Mouse (Mus musculus) liver, embryonic 16.5 days (tissue): ENCODE measurements around the gene Rufy1. TPM values are rescaled to one million over a fixed set of nuclear protein-coding genes. Genes with fewer than 3 reads are reported as not detected.
A peak's percentile ranks its signal among the peaks of the same experiment; 100 is the strongest.

Experiments
- ATAC-seq: fragments of 200-750 bp; cut with Nextera tagmentation; 2 replicates; pipeline ENCODE4 v1.8.0; 2017; ENCODE audit warnings: low read depth, mild to moderate bottlenecking, moderate number of reproducible peaks, moderate library complexity
- H3K27ac ChIP-seq: fragments of 300-500 bp; sonication (generic); 2 replicates; pipeline ENCODE4 v1.5.1; 2014; ENCODE audit warnings: mild to moderate bottlenecking, low read length
- H3K27me3 ChIP-seq: fragments of 300-500 bp; sonication (generic); 2 replicates; pipeline ENCODE4 v1.6.1; 2014; ENCODE audit warnings: low read depth, low read length, mixed read lengths; ENCODE audit not compliant: control insufficient read depth, insufficient read depth
- H3K36me3 ChIP-seq: fragments of 300-500 bp; sonication (generic); 2 replicates; pipeline ENCODE4 v1.6.1; 2014; ENCODE audit warnings: mild to moderate bottlenecking; ENCODE audit not compliant: control insufficient read depth, insufficient read depth
- H3K4me1 ChIP-seq: fragments of 300-500 bp; sonication (generic); 2 replicates; pipeline ENCODE4 v1.6.1; 2014; ENCODE audit warnings: low read depth, low read length, mixed read lengths; ENCODE audit not compliant: control insufficient read depth
- H3K4me2 ChIP-seq: fragments of 300-500 bp; sonication (generic); 2 replicates; pipeline ENCODE4 v1.6.1; 2014; ENCODE audit warnings: low read depth, low read length, mixed read lengths
- H3K4me3 ChIP-seq: fragments of 300-500 bp; sonication (generic); 2 replicates; pipeline ENCODE4 v1.5.1; 2014; ENCODE audit warnings: low read depth, mild to moderate bottlenecking, low read length
- H3K9ac ChIP-seq: fragments of 300-500 bp; sonication (generic); 2 replicates; pipeline ENCODE4 v1.6.1; 2014; ENCODE audit warnings: low read depth, low read length
- H3K9me3 ChIP-seq: fragments of 300-500 bp; sonication (generic); replicated peaks from 2 replicates; pipeline ENCODE4 v1.6.1; 2016; ENCODE audit warnings: low read length; ENCODE audit not compliant: control insufficient read depth
- WGBS: fragments of 180-500 bp; shearing (Covaris S2); extraction: QIAGEN DNeasy Blood & Tissue Kit; methylation state at CpG from one replicate; pipeline ENCODE4 v1.1.7; 2014; ENCODE audit not compliant: insufficient replicate concordance; 5-methylcytosine and 5-hydroxymethylcytosine counted together
- polyA plus RNA-seq: library from polyadenylated mRNA; unstranded; fragments of >200 nt; fragmentation: Nextera tagmentation; extraction: Ambion mirVana; gene quantifications from 2 replicates; pipeline ENCODE4 v1.2.1, GENCODE M21; 2015

Gene Rufy1
- polyA plus RNA-seq: 6.0 and 8.4 TPM in 2 replicates

- under 1% methylated on average over 65 of the region's 90 CpGs for WGBS
- Histone ChIP-seq H3K4me1 (peaks cover 14% of the 10 kb centered on the region), H3K4me2 (peak within 1 kb of the TSS; percentile 93), H3K27ac (peak within 1 kb of the TSS; percentile 82), H3K9ac (peak within 1 kb of the TSS; percentile 92), H3K4me3 (peak within 1 kb of the TSS; percentile 88), H3K9me3 (no peaks in the 10 kb centered on the region), H3K36me3 (no peaks in the 10 kb centered on the region), H3K27me3 (no peaks in the 10 kb centered on the region)
- ATAC-seq: peak; percentile 87
Measured at GRCm38 (mm10) chr11:50430277-50431133, at the start of gene Rufy1. Gene Rufy1 (minus strand): TSS chr11:50431125.

GRCm38 (mm10) chr11:50478072-50478471, 47.1 kb upstream of the Rufy1 start:
- no peaks in the 10 kb centered on the region for H3K9me3 ChIP-seq
- WGBS: 68% methylated on average over 2 of the region's 2 CpGs
- no peaks in the 10 kb centered on the region for H3K27me3 ChIP-seq
- H3K9ac ChIP-seq: no peak overlapping the region
- no peak overlapping the region for H3K4me3 ChIP-seq
- H3K27ac ChIP-seq: no peak overlapping the region
- ATAC-seq: no peak
- no peaks in the 10 kb centered on the region for H3K36me3 ChIP-seq
- H3K4me1 ChIP-seq: no peaks in the 10 kb centered on the region
- H3K4me2 ChIP-seq: no peak overlapping the region

GRCm38 (mm10) chr11:50477486-50478070, 46.7 kb upstream of the Rufy1 start:
- WGBS: 62% methylated on average over 11 of the region's 11 CpGs
- no peak for ATAC-seq
- H3K9me3 ChIP-seq: no peaks in the 10 kb centered on the region
- H3K27me3 ChIP-seq: no peaks in the 10 kb centered on the region
- no peak overlapping the region for H3K4me2 ChIP-seq
- H3K27ac ChIP-seq: no peak overlapping the region
- no peaks in the 10 kb centered on the region for H3K36me3 ChIP-seq
- no peak overlapping the region for H3K9ac ChIP-seq
- H3K4me3 ChIP-seq: no peak overlapping the region
- no peaks in the 10 kb centered on the region for H3K4me1 ChIP-seq

- Histone ChIP-seq H3K9ac (no peak overlapping the region), H3K4me3 (no peak overlapping the region), H3K4me1 (no peaks in the 10 kb centered on the region), H3K9me3 (no peaks in the 10 kb centered on the region), H3K4me2 (no peak overlapping the region), H3K27ac (no peak overlapping the region), H3K36me3 (no peaks in the 10 kb centered on the region), H3K27me3 (no peaks in the 10 kb centered on the region)
- WGBS: 54% methylated on average over 6 of the region's 6 CpGs
- ATAC-seq: no peak
Measured at GRCm38 (mm10) chr11:50476971-50477370, 46.0 kb upstream of the Rufy1 start.

- no peak overlapping the region for H3K4me2 ChIP-seq
- H3K9ac ChIP-seq: no peak overlapping the region
- no peak overlapping the region for H3K27ac ChIP-seq
- H3K4me3 ChIP-seq: no peak overlapping the region
- H3K4me1 ChIP-seq: no peaks in the 10 kb centered on the region
- H3K9me3 ChIP-seq: no peaks in the 10 kb centered on the region
- no peak for ATAC-seq
- no peaks in the 10 kb centered on the region for H3K27me3 ChIP-seq
- WGBS: 30% methylated on average over 1 of the region's 1 CpGs
- no peaks in the 10 kb centered on the region for H3K36me3 ChIP-seq
Measured at GRCm38 (mm10) chr11:50473933-50474332, 43.0 kb upstream of the Rufy1 start.

GRCm38 (mm10) chr11:50472161-50472939, 41.4 kb upstream of the Rufy1 start:
- Histone ChIP-seq H3K4me3 (no peak overlapping the region), H3K9ac (no peak overlapping the region), H3K36me3 (no peaks in the 10 kb centered on the region), H3K9me3 (no peaks in the 10 kb centered on the region), H3K4me2 (no peak overlapping the region), H3K4me1 (no peaks in the 10 kb centered on the region), H3K27ac (no peak overlapping the region), H3K27me3 (no peaks in the 10 kb centered on the region)
- 73% methylated on average over 11 of the region's 11 CpGs for WGBS
- no peak for ATAC-seq

- no peaks in the 10 kb centered on the region for H3K9me3 ChIP-seq
- ATAC-seq: no peak
- H3K27ac ChIP-seq: no peak overlapping the region
- H3K9ac ChIP-seq: no peak overlapping the region
- no peak overlapping the region for H3K4me3 ChIP-seq
- H3K27me3 ChIP-seq: peaks cover 3% of the 10 kb centered on the region; the same call in 1 of the 2 replicates
- H3K36me3 ChIP-seq: no peaks in the 10 kb centered on the region
- H3K4me1 ChIP-seq: no peaks in the 10 kb centered on the region
- no peak overlapping the region for H3K4me2 ChIP-seq
- WGBS: 60% methylated on average over 7 of the region's 7 CpGs
Measured at GRCm38 (mm10) chr11:50461481-50461880, 30.6 kb upstream of the Rufy1 start.

GRCm38 (mm10) chr11:50459250-50459649, 28.3 kb upstream of the Rufy1 start:
- no peak for ATAC-seq
- H3K4me3 ChIP-seq: no peak overlapping the region
- no peaks in the 10 kb centered on the region for H3K36me3 ChIP-seq
- H3K9me3 ChIP-seq: no peaks in the 10 kb centered on the region
- no peak overlapping the region for H3K4me2 ChIP-seq
- H3K27me3 ChIP-seq: peaks cover 3% of the 10 kb centered on the region; the same call in 1 of the 2 replicates
- no peak overlapping the region for H3K27ac ChIP-seq
- WGBS: 40% methylated on average over 2 of the region's 2 CpGs
- no peak overlapping the region for H3K9ac ChIP-seq
- H3K4me1 ChIP-seq: no peaks in the 10 kb centered on the region
